Mouse (Mus musculus) duodenum, adult 2 months (tissue): ENCODE data around the gene Rpl19. TPM values are rescaled to one million over a fixed set of nuclear protein-coding genes. Genes with fewer than 3 reads are reported as not detected.

Experiments
- polyA plus RNA-seq: library from polyadenylated mRNA; depleted of rRNA; stranded (reverse); fragments of >200 nt; gene quantifications from 2 replicates; pipeline ENCODE4 v1.2.3, GENCODE M21; 2012; ENCODE audit warnings: low replicate concordance; rRNA removed

Gene Rpl19
- 145 and 247 TPM in 2 replicates for polyA plus RNA-seq

DNA sequence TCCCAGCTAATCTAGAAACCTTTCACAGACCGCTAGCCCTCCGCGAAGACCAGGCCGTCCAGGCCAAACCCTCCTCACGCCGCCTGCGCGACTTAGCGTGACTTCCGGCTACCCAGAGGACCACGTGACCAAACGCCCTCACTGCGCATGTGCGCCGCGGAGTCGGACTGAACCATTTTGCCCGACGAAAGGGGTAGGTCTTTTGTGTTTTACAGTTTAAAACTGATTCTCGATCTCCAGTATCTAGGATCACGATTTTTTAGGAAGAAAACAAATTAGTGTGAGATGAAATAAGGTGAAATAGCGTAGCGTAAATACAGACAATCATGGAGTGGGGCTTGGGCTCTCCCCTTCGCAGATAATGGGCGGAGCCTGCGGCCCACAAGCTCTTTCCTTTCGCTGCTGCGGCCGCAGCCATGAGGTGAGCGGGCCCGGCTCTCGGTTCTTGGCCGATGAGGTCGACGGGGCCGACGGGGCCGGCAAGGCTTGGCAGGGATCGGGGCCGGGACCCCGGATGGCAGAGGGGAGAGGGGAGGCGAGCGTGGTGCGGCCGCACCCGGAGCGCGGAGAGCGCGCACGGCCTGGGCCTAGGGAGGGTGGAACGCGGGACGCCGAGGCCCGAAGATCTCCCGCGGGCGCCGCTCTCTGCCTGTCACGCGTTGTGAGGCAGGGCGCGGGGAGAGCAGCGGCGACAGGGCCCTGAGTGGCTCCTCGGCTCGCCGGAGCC lies at the start of gene Rpl19:
Rpl19 (plus strand) TSS at position 141 of the 727 bp plus-strand sequence.

GRCm38 (mm10) chr11:97985727-97986677 lies 40.5 kb upstream of the Rpl19 start, which contains the start of gene Plxdc1:
Gene Plxdc1, minus strand, starts transcription at chr11:97986444.

GRCm38 (mm10) chr11:97995564-97996288 lies 30.8 kb upstream of the Rpl19 start, which contains the start of gene Arl5c:
Gene Arl5c, minus strand, starts transcription at chr11:97996181.

DNA sequence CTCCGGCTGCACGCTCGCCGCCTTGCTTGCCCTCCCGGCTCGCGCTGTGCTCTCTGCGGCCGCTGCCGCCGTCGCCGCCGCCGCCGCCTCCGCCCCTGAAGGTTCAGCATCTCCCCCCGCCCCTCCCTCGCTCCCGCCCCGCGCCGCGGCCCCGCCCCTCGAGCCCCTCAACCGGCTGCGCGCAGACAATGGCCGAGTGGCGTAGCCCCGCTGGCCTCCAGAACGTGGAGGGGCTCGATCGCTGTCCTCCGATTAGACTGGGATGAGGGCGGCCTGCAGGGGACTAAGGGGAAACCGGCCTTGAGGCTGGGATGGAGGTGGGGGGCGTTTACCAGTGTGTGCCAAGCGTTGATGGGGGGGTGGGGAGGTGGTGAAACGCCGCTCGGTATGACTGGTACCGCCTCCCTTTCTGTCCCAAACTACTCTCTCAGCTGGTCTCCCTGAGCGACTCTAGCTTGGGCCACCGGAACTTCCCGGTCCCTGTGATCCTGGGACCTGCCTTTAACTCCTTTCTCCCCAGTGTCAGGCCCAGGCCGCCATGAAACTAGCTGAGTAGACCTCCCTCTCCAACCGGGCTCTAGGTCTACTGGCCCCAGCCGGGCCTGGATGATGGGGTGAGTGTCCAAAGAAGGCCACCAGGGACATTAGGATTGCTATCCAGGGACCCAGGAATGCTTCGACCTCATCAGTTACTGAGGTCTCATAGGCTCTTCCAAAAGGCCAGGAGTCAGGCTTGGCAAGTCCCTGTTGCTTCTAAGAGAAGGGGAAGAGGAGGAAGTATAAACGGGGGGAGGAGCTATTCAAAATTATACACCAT lies 3.7 kb upstream of the Rpl19 start, which contains the start of gene Cacnb1:
Cacnb1 (minus strand) TSS at position 480 of the 817 bp plus-strand sequence.

GRCm38 (mm10) chr11:98052989-98053834 lies 26.7 kb downstream of the Rpl19 start, which contains the start of gene Stac2:
Gene Stac2, minus strand, starts transcription at chr11:98053462.

Other genes with a start within 250 kb of the Rpl19 start
- 12.8 and 18.3 TPM in 2 replicates for gene Rpl23, start 244.3 kb upstream of the Rpl19 start, polyA plus RNA-seq
- gene Lasp1, start 227.7 kb upstream of the Rpl19 start, polyA plus RNA-seq = 227 and 325 TPM in 2 replicates
- gene B230217C12Rik, start 185.9 kb upstream of the Rpl19 start, polyA plus RNA-seq = 0.51 and 0.75 TPM in 2 replicates
- not detected in 2 replicates for gene Fbxo47, start 142.6 kb upstream of the Rpl19 start, polyA plus RNA-seq
- 1.0 and 1.2 TPM in 2 replicates for gene Plxdc1, start 40.3 kb upstream of the Rpl19 start, polyA plus RNA-seq
- gene Arl5c, start 30.5 kb upstream of the Rpl19 start, polyA plus RNA-seq = 0.79 and 0.95 TPM in 2 replicates
- 3.6 and 8.1 TPM in 2 replicates for gene Cacnb1, start 3.7 kb upstream of the Rpl19 start, polyA plus RNA-seq
- 0.64 and 1.0 TPM in 2 replicates for gene Stac2, start 26.8 kb downstream of the Rpl19 start, polyA plus RNA-seq
- gene Fbxl20, start 123.7 kb downstream of the Rpl19 start, polyA plus RNA-seq = 7.8 and 11.6 TPM in 2 replicates
- gene Med1, start 166.6 kb downstream of the Rpl19 start, polyA plus RNA-seq = 2.3 and 6.4 TPM in 2 replicates
- 4.5 and 5.0 TPM in 2 replicates for gene Cdk12, start 176.3 kb downstream of the Rpl19 start, polyA plus RNA-seq